Mouse (Mus musculus): ENCODE measurements around the gene Tpcn1. TPM values are rescaled to one million over a fixed set of nuclear protein-coding genes. Genes with fewer than 3 reads are reported as not detected.

The Tpcn1 gene
- polyA plus RNA-seq, 1 experiment from 2014 or later, result 14.8 TPM

GRCm38 (mm10) chr5:120560616-120561311 is 27.7 kb downstream of the Tpcn1 start:
- Histone ChIP-seq H3K9ac (replicated peaks; ENCODE audit: low read depth, low read length) (no peak overlapping the region), H3K9me3 (ENCODE audit: control insufficient read depth, low read length) (no peaks in the 10 kb centered on the region), H3K4me3 (ENCODE audit: low read depth, low read length) (no peak overlapping the region), H3K4me2 (ENCODE audit: low read depth, low read length) (0 out of 2 replicates have a peak overlapping the region, but pooled peaks have one; percentile 19), H3K4me1 (ENCODE audit: control insufficient read depth, insufficient read depth, low read length) (peaks cover 22% of the 10 kb centered on the region), H3K27ac (ENCODE audit: low read depth, low read length) (no peak overlapping the region; the same call in 1 of the 2 replicates), H3K36me3 (ENCODE audit: control insufficient read depth, insufficient read depth, low read length) (no peaks in the 10 kb centered on the region), H3K27me3 (ENCODE audit: control insufficient read depth, insufficient read depth, low read length) (no peaks in the 10 kb centered on the region)
- ATAC-seq (ENCODE audit: low read depth), result no peak
- 10% methylated on average over 16 of the region's 16 CpGs for WGBS

- Histone ChIP-seq H3K27ac (ENCODE audit: low read depth, low read length) (no peak overlapping the region; the same call in 1 of the 2 replicates), H3K9ac (replicated peaks; ENCODE audit: low read depth, low read length) (no peak overlapping the region), H3K4me3 (ENCODE audit: low read depth, low read length) (no peak overlapping the region), H3K4me2 (ENCODE audit: low read depth, low read length) (no peak overlapping the region; the same call in 1 of the 2 replicates), H3K9me3 (ENCODE audit: control insufficient read depth, low read length) (no peaks in the 10 kb centered on the region), H3K36me3 (ENCODE audit: control insufficient read depth, insufficient read depth, low read length) (no peaks in the 10 kb centered on the region), H3K4me1 (ENCODE audit: control insufficient read depth, insufficient read depth, low read length) (peaks cover 16% of the 10 kb centered on the region), H3K27me3 (ENCODE audit: control insufficient read depth, insufficient read depth, low read length) (no peaks in the 10 kb centered on the region)
- 60% methylated on average over 9 of the region's 9 CpGs for WGBS
- ATAC-seq (ENCODE audit: low read depth), result no peak
These were observed 28.3 kb downstream of the Tpcn1 start for GRCm38 (mm10) chr5:120560129-120560615.

- no peaks in the 10 kb centered on the region for H3K9me3 ChIP-seq (ENCODE audit: control insufficient read depth, low read length)
- no peaks in the 10 kb centered on the region for H3K27me3 ChIP-seq (ENCODE audit: control insufficient read depth, insufficient read depth, low read length)
- H3K4me1 ChIP-seq (ENCODE audit: control insufficient read depth, insufficient read depth, low read length), result peaks cover 12% of the 10 kb centered on the region
- WGBS, result 62% methylated on average over 14 of the region's 14 CpGs
- H3K27ac ChIP-seq (ENCODE audit: low read depth, low read length), result no peak overlapping the region
- H3K36me3 ChIP-seq (ENCODE audit: control insufficient read depth, insufficient read depth, low read length), result 0 out of 2 replicates have a peak, but pooled peaks cover 4% of the 10 kb centered on the region
- no peak overlapping the region for H3K9ac ChIP-seq (replicated peaks; ENCODE audit: low read depth, low read length)
- H3K4me2 ChIP-seq (ENCODE audit: low read depth, low read length), result no peak overlapping the region
- no peak overlapping the region for H3K4me3 ChIP-seq (ENCODE audit: low read depth, low read length)
- no peak for ATAC-seq (ENCODE audit: low read depth)
These were observed 29.7 kb downstream of the Tpcn1 start for GRCm38 (mm10) chr5:120558762-120559161.

GRCm38 (mm10) chr5:120558041-120558440 is 30.4 kb downstream of the Tpcn1 start:
- H3K27me3 ChIP-seq (ENCODE audit: control insufficient read depth, insufficient read depth, low read length), result no peaks in the 10 kb centered on the region
- no peak overlapping the region for H3K4me3 ChIP-seq (ENCODE audit: low read depth, low read length)
- H3K27ac ChIP-seq (ENCODE audit: low read depth, low read length), result no peak overlapping the region
- H3K9ac ChIP-seq (replicated peaks; ENCODE audit: low read depth, low read length), result no peak overlapping the region
- ATAC-seq (ENCODE audit: low read depth), result no peak
- H3K36me3 ChIP-seq (ENCODE audit: control insufficient read depth, insufficient read depth, low read length), result 0 out of 2 replicates have a peak, but pooled peaks cover 11% of the 10 kb centered on the region
- peaks cover 7% of the 10 kb centered on the region; the same call in 1 of the 2 replicates for H3K4me1 ChIP-seq (ENCODE audit: control insufficient read depth, insufficient read depth, low read length)
- H3K4me2 ChIP-seq (ENCODE audit: low read depth, low read length), result no peak overlapping the region
- 77% methylated on average over 8 of the region's 8 CpGs for WGBS
- no peaks in the 10 kb centered on the region for H3K9me3 ChIP-seq (ENCODE audit: control insufficient read depth, low read length)

- H3K27me3 ChIP-seq (ENCODE audit: control insufficient read depth, insufficient read depth, low read length), result no peaks in the 10 kb centered on the region
- WGBS, result 80% methylated on average over 24 of the region's 24 CpGs
- no peak overlapping the region for H3K4me3 ChIP-seq (ENCODE audit: low read depth, low read length)
- H3K36me3 ChIP-seq (ENCODE audit: control insufficient read depth, insufficient read depth, low read length), result 0 out of 2 replicates have a peak, but pooled peaks cover 17% of the 10 kb centered on the region
- ATAC-seq (ENCODE audit: low read depth), result no peak
- H3K4me2 ChIP-seq (ENCODE audit: low read depth, low read length), result no peak overlapping the region
- no peak overlapping the region for H3K27ac ChIP-seq (ENCODE audit: low read depth, low read length)
- H3K9ac ChIP-seq (replicated peaks; ENCODE audit: low read depth, low read length), result no peak overlapping the region
- peaks cover under 1% of the 10 kb centered on the region; the same call in 1 of the 2 replicates for H3K4me1 ChIP-seq (ENCODE audit: control insufficient read depth, insufficient read depth, low read length)
- H3K9me3 ChIP-seq (ENCODE audit: control insufficient read depth, low read length), result no peaks in the 10 kb centered on the region
These were observed 32.6 kb downstream of the Tpcn1 start for GRCm38 (mm10) chr5:120555871-120556270.

- 98% methylated on average over 5 of the region's 5 CpGs for WGBS
- Histone ChIP-seq H3K9ac (replicated peaks; ENCODE audit: low read depth, low read length) (no peak overlapping the region), H3K27me3 (ENCODE audit: control insufficient read depth, insufficient read depth, low read length) (no peaks in the 10 kb centered on the region), H3K36me3 (ENCODE audit: control insufficient read depth, insufficient read depth, low read length) (0 out of 2 replicates have a peak, but pooled peaks cover 17% of the 10 kb centered on the region), H3K4me2 (ENCODE audit: low read depth, low read length) (no peak overlapping the region), H3K9me3 (ENCODE audit: control insufficient read depth, low read length) (no peaks in the 10 kb centered on the region), H3K27ac (ENCODE audit: low read depth, low read length) (no peak overlapping the region), H3K4me3 (ENCODE audit: low read depth, low read length) (no peak overlapping the region), H3K4me1 (ENCODE audit: control insufficient read depth, insufficient read depth, low read length) (no peaks in the 10 kb centered on the region)
- no peak for ATAC-seq (ENCODE audit: low read depth)
These were observed 37.8 kb downstream of the Tpcn1 start for GRCm38 (mm10) chr5:120550673-120551072.

- no peak for ATAC-seq (ENCODE audit: low read depth)
- no peak overlapping the region for H3K4me2 ChIP-seq (ENCODE audit: low read depth, low read length)
- no peak overlapping the region for H3K9ac ChIP-seq (replicated peaks; ENCODE audit: low read depth, low read length)
- H3K27ac ChIP-seq (ENCODE audit: low read depth, low read length), result no peak overlapping the region
- H3K27me3 ChIP-seq (ENCODE audit: control insufficient read depth, insufficient read depth, low read length), result no peaks in the 10 kb centered on the region
- 0 out of 2 replicates have a peak, but pooled peaks cover 17% of the 10 kb centered on the region for H3K36me3 ChIP-seq (ENCODE audit: control insufficient read depth, insufficient read depth, low read length)
- H3K9me3 ChIP-seq (ENCODE audit: control insufficient read depth, low read length), result no peaks in the 10 kb centered on the region
- 88% methylated on average over 5 of the region's 5 CpGs for WGBS
- H3K4me1 ChIP-seq (ENCODE audit: control insufficient read depth, insufficient read depth, low read length), result no peaks in the 10 kb centered on the region
- no peak overlapping the region for H3K4me3 ChIP-seq (ENCODE audit: low read depth, low read length)
These were observed 38.3 kb downstream of the Tpcn1 start for GRCm38 (mm10) chr5:120550137-120550536.

- H3K36me3 ChIP-seq (ENCODE audit: control insufficient read depth, insufficient read depth, low read length), result 0 out of 2 replicates have a peak, but pooled peaks cover 10% of the 10 kb centered on the region
These were observed 40.1 kb downstream of the Tpcn1 start for GRCm38 (mm10) chr5:120548236-120548850.

GRCm38 (mm10) chr5:120536632-120537031 is 51.8 kb downstream of the Tpcn1 start:
- 82% methylated on average over 5 of the region's 5 CpGs for WGBS
- H3K27ac ChIP-seq (ENCODE audit: low read depth, low read length), result no peak overlapping the region
- no peak overlapping the region for H3K9ac ChIP-seq (replicated peaks; ENCODE audit: low read depth, low read length)
- no peak overlapping the region for H3K4me2 ChIP-seq (ENCODE audit: low read depth, low read length)
- H3K36me3 ChIP-seq (ENCODE audit: control insufficient read depth, insufficient read depth, low read length), result peaks cover 11% of the 10 kb centered on the region
- peaks cover 12% of the 10 kb centered on the region for H3K4me1 ChIP-seq (ENCODE audit: control insufficient read depth, insufficient read depth, low read length)
- ATAC-seq (ENCODE audit: low read depth), result no peak
- H3K4me3 ChIP-seq (ENCODE audit: low read depth, low read length), result no peak overlapping the region
- H3K27me3 ChIP-seq (ENCODE audit: control insufficient read depth, insufficient read depth, low read length), result no peaks in the 10 kb centered on the region
- H3K9me3 ChIP-seq (ENCODE audit: control insufficient read depth, low read length), result no peaks in the 10 kb centered on the region

More at GRCm38 (mm10) chr5:120548236-120548850, 40.1 kb downstream of the Tpcn1 start:
- Histone ChIP-seq H3K27ac (ENCODE audit: low read depth, low read length) (no peak overlapping the region), H3K4me2 (ENCODE audit: low read depth, low read length) (no peak overlapping the region), H3K9ac (replicated peaks; ENCODE audit: low read depth, low read length) (no peak overlapping the region), H3K9me3 (ENCODE audit: control insufficient read depth, low read length) (no peaks in the 10 kb centered on the region), H3K27me3 (ENCODE audit: control insufficient read depth, insufficient read depth, low read length) (no peaks in the 10 kb centered on the region), H3K4me1 (ENCODE audit: control insufficient read depth, insufficient read depth, low read length) (no peaks in the 10 kb centered on the region), H3K4me3 (ENCODE audit: low read depth, low read length) (no peak overlapping the region)
- WGBS, result 70% methylated on average over 11 of the region's 11 CpGs
- no peak for ATAC-seq (ENCODE audit: low read depth)

Data from neural tube, embryonic 14.5 days (tissue).